Mouse (Mus musculus): Measurements from ENCODE around the gene Pbx3.

Gene Pbx3

GRCm38 (mm10) chr2:34135316-34135715 lies 237.6 kb downstream of the Pbx3 start:
- peak; percentile 40 for DNase-seq

DNA sequence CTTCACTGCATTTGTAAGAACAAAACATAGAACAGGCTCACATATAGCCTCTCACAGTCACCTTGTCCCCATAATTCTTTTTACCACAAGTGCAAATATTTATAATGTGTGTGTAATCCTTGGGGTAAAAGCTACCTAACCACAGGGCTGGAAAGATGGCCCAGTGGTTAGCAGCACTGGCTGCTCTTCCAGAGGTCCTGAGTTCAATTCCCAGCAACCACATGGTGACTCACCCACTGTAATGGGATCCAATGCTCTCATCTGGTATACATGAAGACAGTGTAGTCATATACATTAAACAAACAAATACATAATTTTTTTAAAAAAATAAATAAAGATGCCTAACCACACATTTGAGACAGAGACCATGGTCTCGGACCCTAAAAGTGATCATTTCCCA lies 240.2 kb downstream of the Pbx3 start:
- no peak for DNase-seq

DNA sequence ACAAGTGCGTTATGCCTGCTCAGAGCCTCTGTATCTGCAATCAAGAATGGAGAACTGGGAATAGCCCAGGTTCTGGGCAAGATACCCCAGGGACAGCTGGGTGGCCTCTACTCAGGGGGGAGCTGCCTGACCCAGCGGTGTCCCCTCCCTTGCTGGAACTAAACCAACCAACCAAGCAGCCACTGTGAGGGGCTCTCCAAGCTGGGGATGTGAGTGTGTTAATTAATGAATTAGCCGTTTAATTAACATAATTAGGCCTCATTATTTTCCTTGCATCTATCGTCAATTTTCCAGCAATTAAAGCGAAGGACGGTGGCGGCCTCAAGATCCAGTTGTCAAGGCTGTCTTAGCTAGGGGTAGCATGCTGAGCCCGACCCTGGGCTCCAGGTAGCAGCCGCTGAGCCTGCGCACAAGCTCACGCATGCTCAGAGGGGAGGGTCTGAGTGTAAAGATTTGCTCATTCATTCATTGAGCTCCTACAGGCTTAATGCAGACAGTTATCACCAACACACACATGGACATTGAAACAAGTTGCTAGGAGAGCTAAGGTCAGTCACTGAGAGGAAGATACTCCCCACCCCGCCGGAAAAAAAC lies 243.2 kb downstream of the Pbx3 start:
- DNase-seq = peak; percentile 67

DNA sequence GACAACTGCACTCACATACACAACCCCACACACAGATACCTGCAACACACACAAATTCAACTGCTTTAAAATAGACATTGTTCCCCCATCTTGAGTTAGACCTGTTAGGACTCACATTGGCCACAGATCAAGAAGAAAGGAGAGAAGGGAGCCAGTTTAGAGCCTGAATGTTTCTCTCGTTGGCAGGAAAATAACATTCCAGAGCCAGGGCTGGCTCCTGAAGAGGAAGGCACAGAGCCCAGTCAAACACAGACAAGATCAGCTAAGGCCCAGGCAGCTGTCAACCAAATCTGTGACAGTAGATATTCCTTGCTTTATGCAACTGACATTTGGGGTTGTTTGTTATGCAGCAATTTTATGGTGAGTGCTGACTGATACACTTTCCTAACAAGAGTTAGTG lies 245.1 kb downstream of the Pbx3 start:
- DNase-seq = no peak

DNA sequence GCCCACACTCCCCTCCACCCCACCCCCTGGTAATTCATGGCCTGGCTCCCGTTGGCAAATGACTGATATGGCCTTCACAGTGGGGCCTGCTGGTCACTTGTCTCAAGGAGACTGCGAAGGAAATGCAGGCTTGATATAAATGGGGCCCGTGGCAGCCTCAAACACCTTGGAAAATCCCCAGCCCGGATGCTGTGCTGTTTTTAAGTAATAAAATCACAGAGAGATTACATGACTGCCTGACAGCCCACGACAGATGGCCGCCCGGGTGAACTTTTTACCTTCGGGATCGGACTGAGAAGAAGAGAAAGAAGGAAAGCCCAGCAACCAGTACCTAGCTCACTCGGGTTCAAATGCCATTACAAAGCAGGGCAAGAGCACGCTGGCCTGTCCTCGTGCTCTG lies 249.0 kb downstream of the Pbx3 start:
- no peak for DNase-seq

All from retina, postnatal 1 day (tissue).